Mouse (Mus musculus) adrenal gland, postnatal 36 days (tissue): ENCODE results near the gene Plcd1. TPM values are rescaled to one million over a fixed set of nuclear protein-coding genes. Genes with fewer than 3 reads are reported as not detected.

Source experiments
- DNase-seq, 2 experiments: peaks; one replicate each; pipeline ENCODE4 v3.0.0; 2021; ENCODE audit warnings: mixed read lengths in 1 of 2
- total RNA-seq, 2 experiments: library from RNA; stranded (reverse); gene quantifications; 2 replicates each; pipeline ENCODE4 v1.2.3; 2021

Plcd1 gene
- total RNA-seq, 2 experiments from 2014 or later, result 8.0 to 9.6 TPM

- peak in 1 of 2 experiments; percentile 30 for DNase-seq
Measured at GRCm38 (mm10) chr9:119091581-119092310, 1.6 kb downstream of the Plcd1 start.

GRCm38 (mm10) chr9:119090462-119090861 lies 2.8 kb downstream of the Plcd1 start:
- DNase-seq, result no peak

- DNase-seq, result peak; percentile 49 to 69
Measured at GRCm38 (mm10) chr9:119089437-119089836, 3.9 kb downstream of the Plcd1 start.

- peak; percentile 94 to 96 for DNase-seq
Measured at GRCm38 (mm10) chr9:119088148-119088801, 5.0 kb downstream of the Plcd1 start.

GRCm38 (mm10) chr9:119087309-119087708 lies 6.0 kb downstream of the Plcd1 start:
- DNase-seq, result no peak

- DNase-seq, result no peak
Measured at GRCm38 (mm10) chr9:119086451-119086850, 6.9 kb downstream of the Plcd1 start.

- DNase-seq, result no peak
Measured at GRCm38 (mm10) chr9:119083966-119084365, 9.3 kb downstream of the Plcd1 start.

- DNase-seq, result no peak
Measured at GRCm38 (mm10) chr9:119082656-119083430, 10.5 kb downstream of the Plcd1 start.

GRCm38 (mm10) chr9:119082039-119082438 lies 11.3 kb downstream of the Plcd1 start:
- no peak for DNase-seq

GRCm38 (mm10) chr9:119080040-119080675 lies 13.1 kb downstream of the Plcd1 start:
- DNase-seq, result no peak

- no peak for DNase-seq
Measured at GRCm38 (mm10) chr9:119075685-119076084, 17.6 kb downstream of the Plcd1 start.

GRCm38 (mm10) chr9:119073184-119073895 lies 20.0 kb downstream of the Plcd1 start:
- DNase-seq, result peak; percentile 35 to 62

GRCm38 (mm10) chr9:119071786-119072185 lies 21.5 kb downstream of the Plcd1 start:
- DNase-seq, result peak in 1 of 2 experiments; percentile 48

GRCm38 (mm10) chr9:119070173-119070825 lies 23.0 kb downstream of the Plcd1 start:
- no peak for DNase-seq

GRCm38 (mm10) chr9:119068266-119068665 lies 25.0 kb downstream of the Plcd1 start:
- DNase-seq, result no peak

GRCm38 (mm10) chr9:119067601-119068000 lies 25.7 kb downstream of the Plcd1 start:
- DNase-seq, result peak; percentile 82 to 87

- no peak for DNase-seq
Measured at GRCm38 (mm10) chr9:119064296-119064695, 29.0 kb downstream of the Plcd1 start.

GRCm38 (mm10) chr9:119063036-119063644 lies 30.2 kb downstream of the Plcd1 start:
- DNase-seq, result peak in 1 of 2 experiments; percentile 41

- no peak for DNase-seq
Measured at GRCm38 (mm10) chr9:119060701-119061100, 32.6 kb downstream of the Plcd1 start.

GRCm38 (mm10) chr9:119058245-119058644 lies 35.1 kb downstream of the Plcd1 start:
- no peak for DNase-seq

- DNase-seq, result no peak
Measured at GRCm38 (mm10) chr9:119055336-119055735, 38.0 kb downstream of the Plcd1 start.
